Mouse (Mus musculus) bone marrow, adult 2 months (tissue): ENCODE measurements around the gene Scn4a. TPM values are rescaled to one million over a fixed set of nuclear protein-coding genes. Genes with fewer than 3 reads are reported as not detected.
A peak's percentile ranks its signal among the peaks of the same experiment; 100 is the strongest.

ENCODE experiments used
- H3K27ac ChIP-seq: fragments of 200-500 bp; 2 replicates; pipeline ENCODE4 v1.5.1; 2012; ENCODE audit warnings: low read depth, mild to moderate bottlenecking, control low read depth, inconsistent platforms, low read length; ENCODE audit not compliant: control insufficient read depth, poor library complexity, insufficient read depth
- H3K4me1 ChIP-seq: fragments of 200-500 bp; 2 replicates; pipeline ENCODE4 v1.6.1; 2011; ENCODE audit warnings: low read length; ENCODE audit not compliant: control insufficient read depth, insufficient read depth
- H3K4me3 ChIP-seq: fragments of 200-500 bp; replicated peaks from 2 replicates; pipeline ENCODE3; 2011; ENCODE audit warnings: mild to moderate bottlenecking, low read depth, low read length, control low read depth; ENCODE audit not compliant: control insufficient read depth
- CTCF ChIP-seq: fragments of 200-500 bp; IDR thresholded peaks from 2 replicates; pipeline ENCODE4 v1.5.1; 2011; ENCODE audit warnings: low read length, control low read depth; ENCODE audit not compliant: control insufficient read depth, insufficient read depth
- POLR2A ChIP-seq: fragments of 200-500 bp; IDR thresholded peaks from 2 replicates; pipeline ENCODE4 v1.6.1; 2011; ENCODE audit warnings: low read depth, mild to moderate bottlenecking, control low read depth, low read length, borderline replicate concordance; ENCODE audit not compliant: control insufficient read depth
- WGBS: fragments of 180-500 bp; shearing (Covaris S2); methylation state at CpG from one replicate; pipeline ENCODE4 v1.1.7; 2018; 5-methylcytosine and 5-hydroxymethylcytosine counted together
- polyA plus RNA-seq: library from polyadenylated mRNA; stranded (reverse); fragments of >200 nt; gene quantifications from 2 replicates; pipeline ENCODE4 v1.2.4, GENCODE M21; 2011; ENCODE audit warnings: low replicate concordance; ENCODE audit not compliant: missing spikeins, insufficient read depth, insufficient read length

Scn4a gene
- polyA plus RNA-seq, 1 experiment: 1.6 TPM

DNA sequence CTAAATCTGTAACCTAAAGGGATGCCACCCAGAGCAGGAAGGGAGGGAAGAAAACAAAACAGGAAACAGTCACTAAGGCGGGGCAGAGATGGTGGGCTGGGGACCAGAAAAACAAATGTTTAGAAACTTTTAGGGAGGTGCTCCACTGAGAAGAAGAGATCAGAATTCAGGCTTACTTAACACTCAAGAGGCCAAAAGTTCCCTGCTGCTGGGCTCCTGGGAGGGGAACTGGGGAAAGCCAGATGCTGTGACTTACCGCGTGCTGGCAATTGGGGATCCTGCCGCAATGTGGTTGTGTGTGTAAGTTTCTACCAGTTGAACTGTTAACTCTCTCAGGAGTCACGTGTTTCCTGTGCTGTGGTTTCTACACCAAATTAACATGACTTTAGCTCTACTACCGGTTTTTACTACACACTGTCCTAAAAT, 34.7 kb upstream of the Scn4a start, which contains the start of gene Icam2:
Gene Icam2 (minus strand): TSS at position 285 of the 426 bp plus-strand sequence.
- TF ChIP-seq CTCF (no peak), POLR2A (no peak)
- H3K4me1 ChIP-seq: peaks cover 5% of the 10 kb centered on the region
- peak within 1 kb of the TSS; percentile 71 for H3K4me3 ChIP-seq
- peak within 1 kb of the TSS; percentile 92 for H3K27ac ChIP-seq
- WGBS: under 1% methylated on average over 6 of the region's 6 CpGs

DNA sequence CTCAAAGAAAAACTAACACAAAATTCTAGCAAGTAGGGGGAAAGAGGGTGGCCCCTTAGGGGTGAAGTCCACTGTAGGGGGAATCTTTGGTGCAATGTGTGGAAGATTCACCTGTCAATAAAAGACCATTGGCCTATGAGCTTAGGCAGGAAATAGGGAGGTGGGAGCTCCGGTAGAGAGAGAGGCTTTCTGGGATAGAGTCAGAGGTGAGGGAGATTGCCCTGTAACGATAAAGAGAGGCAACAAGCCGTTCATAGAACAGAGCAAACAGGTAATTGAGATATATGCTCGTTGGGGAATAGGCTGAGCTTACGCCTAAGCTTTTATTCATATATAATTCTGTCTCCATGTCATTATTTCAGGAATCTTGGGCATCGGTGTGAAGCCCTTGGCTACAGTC, 33.9 kb upstream of the Scn4a start:
- peak overlapping the region; percentile 92; the same call in 1 of the 2 replicates for H3K27ac ChIP-seq
- TF ChIP-seq CTCF (no peak), POLR2A (no peak)
- peaks cover 5% of the 10 kb centered on the region for H3K4me1 ChIP-seq
- peak overlapping the region; percentile 71 for H3K4me3 ChIP-seq
- whole genome bisulfite sequencing: 7% methylated on average over 6 of the region's 6 CpGs

DNA sequence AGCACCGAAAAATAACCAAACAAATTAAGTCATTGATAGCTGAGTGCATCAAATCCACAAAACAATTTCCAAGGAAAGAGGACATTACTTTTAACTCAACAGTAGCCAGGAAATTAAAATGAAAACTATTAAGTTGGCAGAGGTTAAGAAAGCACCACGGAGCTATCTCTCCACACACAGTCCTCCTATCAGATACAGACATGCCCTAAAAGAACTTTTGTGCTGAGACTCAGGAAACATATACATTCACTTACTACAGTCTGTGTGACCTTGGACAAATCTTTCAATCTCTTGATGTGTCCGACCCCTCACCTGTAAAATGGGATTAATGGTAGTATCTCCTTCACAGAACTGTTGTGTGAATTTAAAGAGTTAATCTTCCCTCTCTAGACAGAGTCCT, 33.3 kb upstream of the Scn4a start:
- TF ChIP-seq CTCF (no peak), POLR2A (no peak)
- Histone ChIP-seq H3K4me1 (peaks cover 5% of the 10 kb centered on the region), H3K27ac (no peak overlapping the region), H3K4me3 (no peak overlapping the region)
- 56% methylated on average over 3 of the region's 3 CpGs for WGBS

- H3K4me3 ChIP-seq: no peak overlapping the region
- TF ChIP-seq POLR2A (no peak), CTCF (no peak)
- 44% methylated on average over 6 of the region's 6 CpGs for WGBS
- 0 out of 2 replicates have a peak overlapping the region, but pooled peaks have one; percentile 4 for H3K27ac ChIP-seq
- peaks cover 3% of the 10 kb centered on the region; the same call in 1 of the 2 replicates for H3K4me1 ChIP-seq
Measured at GRCm38 (mm10) chr11:106383051-106383790, 30.1 kb upstream of the Scn4a start.

- Histone ChIP-seq H3K4me1 (peaks cover 2% of the 10 kb centered on the region; the same call in 1 of the 2 replicates), H3K4me3 (no peak overlapping the region), H3K27ac (no peak overlapping the region)
- WGBS: 31% methylated on average over 5 of the region's 5 CpGs
- TF ChIP-seq CTCF (no peak), POLR2A (no peak)
Measured at GRCm38 (mm10) chr11:106382424-106382823, 29.3 kb upstream of the Scn4a start.

DNA sequence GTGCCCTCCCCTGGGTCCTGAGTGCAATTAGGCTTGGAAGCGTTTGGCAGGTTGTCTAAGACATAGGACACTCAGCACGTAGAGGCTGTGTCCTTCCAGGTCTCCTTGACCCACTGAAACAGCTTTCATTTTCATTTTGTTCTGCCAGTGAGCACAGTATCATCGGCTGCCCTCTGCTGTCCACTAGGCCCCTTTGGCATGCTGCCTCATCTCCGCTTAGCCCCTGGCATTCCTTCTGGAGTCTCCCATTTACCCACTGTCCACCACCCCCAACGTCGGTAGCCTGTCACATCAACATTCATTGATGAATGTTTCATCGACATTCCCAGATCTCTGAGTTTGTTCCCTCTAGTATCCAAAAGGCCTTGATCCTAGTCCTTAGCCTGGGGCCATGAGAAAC, 28.8 kb upstream of the Scn4a start:
- Histone ChIP-seq H3K4me3 (no peak overlapping the region), H3K4me1 (peaks cover 2% of the 10 kb centered on the region; the same call in 1 of the 2 replicates), H3K27ac (no peak overlapping the region)
- 46% methylated on average over 7 of the region's 7 CpGs for WGBS
- TF ChIP-seq POLR2A (no peak), CTCF (no peak)

DNA sequence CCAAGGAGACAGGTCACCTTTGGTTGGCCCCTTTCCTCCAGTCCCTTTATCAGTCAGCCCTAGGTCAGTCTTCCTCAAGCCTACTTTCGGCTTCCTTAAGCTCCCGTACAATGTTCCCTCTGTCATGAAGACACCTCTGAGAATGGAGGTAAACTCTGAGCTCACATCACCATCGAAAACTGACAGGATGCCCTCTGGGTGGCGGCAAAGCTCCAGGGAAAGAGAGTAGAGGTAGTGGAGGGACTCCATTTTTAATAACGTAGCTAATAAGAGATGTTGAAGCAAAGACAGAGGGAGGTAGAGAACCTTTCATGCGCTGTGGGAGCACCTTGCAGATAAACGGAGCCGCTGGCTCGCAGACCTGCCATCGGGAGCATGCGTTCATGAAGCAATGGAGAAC, 27.9 kb upstream of the Scn4a start:
- TF ChIP-seq POLR2A (no peak), CTCF (0 out of 2 replicates have a peak, but pooled peaks have one; percentile 5)
- WGBS: 84% methylated on average over 11 of the region's 11 CpGs
- H3K4me1 ChIP-seq: peaks cover 2% of the 10 kb centered on the region; the same call in 1 of the 2 replicates
- no peak overlapping the region for H3K27ac ChIP-seq
- no peak overlapping the region for H3K4me3 ChIP-seq

- H3K27ac ChIP-seq: no peak overlapping the region
- 54% methylated on average over 5 of the region's 5 CpGs for WGBS
- no peaks in the 10 kb centered on the region for H3K4me1 ChIP-seq
- H3K4me3 ChIP-seq: no peak overlapping the region
- no peak for TF ChIP-seq POLR2A
- no peak for TF ChIP-seq CTCF
Measured at GRCm38 (mm10) chr11:106374979-106375378, 21.9 kb upstream of the Scn4a start.

DNA sequence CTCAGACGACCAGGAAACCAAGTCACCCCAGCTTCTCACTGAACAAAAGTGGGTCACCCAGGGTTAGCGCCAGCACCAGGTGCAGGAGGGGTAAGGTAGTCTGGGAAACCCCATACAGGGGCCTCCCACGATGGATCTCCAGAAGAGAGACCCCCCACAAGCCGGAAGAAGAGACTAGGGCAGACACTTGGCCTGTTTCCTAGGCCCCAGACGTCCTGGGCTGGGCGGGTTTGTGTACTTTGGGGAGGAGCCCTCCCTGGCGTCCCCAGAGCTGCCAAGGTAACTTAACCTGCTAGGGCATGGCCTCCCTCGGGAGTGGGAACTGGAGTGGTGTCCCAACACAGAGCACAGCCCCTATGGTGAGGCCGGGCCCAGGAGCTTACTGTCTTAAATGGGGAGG, 21.5 kb upstream of the Scn4a start:
- Histone ChIP-seq H3K27ac (no peak overlapping the region), H3K4me3 (no peak overlapping the region), H3K4me1 (no peaks in the 10 kb centered on the region)
- TF ChIP-seq POLR2A (no peak), CTCF (no peak)
- 46% methylated on average over 9 of the region's 9 CpGs for WGBS
